Mouse (Mus musculus) left cerebral cortex, postnatal 4 days (tissue): Measurements from ENCODE around the gene Amot. TPM values are rescaled to one million over a fixed set of nuclear protein-coding genes. Genes with fewer than 3 reads are reported as not detected.
A peak's percentile ranks its signal among the peaks of the same experiment; 100 is the strongest.

Experiments
- DNase-seq: peaks from one replicate; pipeline ENCODE4 v3.0.0-alpha.2; 2022
- intact Hi-C: fragments of 180-260 bp; cut with DNase I; formaldehyde crosslinking; loops from one replicate; pipeline ENCODE4 v1.15.1; 2025
- total RNA-seq, 2 experiments: library from RNA; stranded (reverse); gene quantifications; 2 replicates each; pipeline ENCODE4 v1.2.3; 2021

Amot gene
- total RNA-seq, 2 experiments from 2014 or later: 19.2 to 19.9 TPM

- intact Hi-C loops: no loop called here
- DNase-seq: no peak
Measured at GRCm38 (mm10) chrX:145483486-145484055, 21.4 kb downstream of the Amot start.

GRCm38 (mm10) chrX:145482383-145482782 lies 22.6 kb downstream of the Amot start:
- intact Hi-C loops: no loop called here
- DNase-seq: no peak

- DNase-seq: peak; percentile 2
- intact Hi-C loops: no loop called here
Measured at GRCm38 (mm10) chrX:145479942-145480341, 25.0 kb downstream of the Amot start.

GRCm38 (mm10) chrX:145477725-145478194 lies 27.2 kb downstream of the Amot start:
- DNase-seq: no peak
- intact Hi-C loops: no loop called here

GRCm38 (mm10) chrX:145477003-145477724 lies 27.8 kb downstream of the Amot start:
- intact Hi-C loops: no loop called here
- no peak for DNase-seq

GRCm38 (mm10) chrX:145468264-145468663 lies 36.7 kb downstream of the Amot start:
- DNase-seq: peak; percentile 3
- intact Hi-C loops: no loop called here

- intact Hi-C loops: no loop called here
- no peak for DNase-seq
Measured at GRCm38 (mm10) chrX:145463524-145463923, 41.5 kb downstream of the Amot start.

- intact Hi-C loops: no loop called here
- DNase-seq: no peak
Measured at GRCm38 (mm10) chrX:145461339-145461738, 43.6 kb downstream of the Amot start.

- DNase-seq: no peak
- intact Hi-C loops: no loop called here
Measured at GRCm38 (mm10) chrX:145456251-145456650, 48.7 kb downstream of the Amot start.

GRCm38 (mm10) chrX:145455629-145456028 lies 49.4 kb downstream of the Amot start:
- DNase-seq: no peak

GRCm38 (mm10) chrX:145454828-145455227 lies 50.2 kb downstream of the Amot start:
- DNase-seq: no peak
- intact Hi-C loops: no loop called here

More at GRCm38 (mm10) chrX:145455629-145456028, 49.4 kb downstream of the Amot start:
- intact Hi-C loops: no loop called here

GRCm38 (mm10) chrX:145441526-145441925 lies 63.5 kb downstream of the Amot start:
- intact Hi-C loops: no loop called here
- DNase-seq: no peak

- intact Hi-C loops: no loop called here
- no peak for DNase-seq
Measured at GRCm38 (mm10) chrX:145433652-145434051, 71.3 kb downstream of the Amot start.

GRCm38 (mm10) chrX:145430836-145431570 lies 74.0 kb downstream of the Amot start:
- DNase-seq: no peak
- intact Hi-C loops: no loop called here

GRCm38 (mm10) chrX:145428811-145429210 lies 76.2 kb downstream of the Amot start:
- DNase-seq: no peak
- intact Hi-C loops: no loop called here

- intact Hi-C loops: no loop called here
- DNase-seq: peak; percentile 1
Measured at GRCm38 (mm10) chrX:145424026-145424425, 81.0 kb downstream of the Amot start.

GRCm38 (mm10) chrX:145414319-145414718 lies 90.7 kb downstream of the Amot start:
- intact Hi-C loops: no loop called here
- DNase-seq: no peak

- intact Hi-C loops: no loop called here
- DNase-seq: no peak
Measured at GRCm38 (mm10) chrX:145411425-145411824, 93.6 kb downstream of the Amot start.

- DNase-seq: no peak
- intact Hi-C loops: no loop called here
Measured at GRCm38 (mm10) chrX:145406052-145406451, 98.9 kb downstream of the Amot start.

- no peak for DNase-seq
- intact Hi-C loops: no loop called here
Measured at GRCm38 (mm10) chrX:145401926-145402325, 103.1 kb downstream of the Amot start.

GRCm38 (mm10) chrX:145399236-145399635 lies 105.7 kb downstream of the Amot start:
- no peak for DNase-seq
- intact Hi-C loops: no loop called here
